Mouse (Mus musculus): Measurements from ENCODE around the gene Lysmd1. TPM values are rescaled to one million over a fixed set of nuclear protein-coding genes. Genes with fewer than 3 reads are reported as not detected.

Gene Lysmd1
- polyA plus RNA-seq, 1 experiment from 2014 or later = 14.0 TPM

- peaks cover 66% of the 10 kb centered on the region for H3K27me3 ChIP-seq (replicated peaks; ENCODE audit: low read depth, poor library complexity, severe bottlenecking)
- H3K27ac ChIP-seq (replicated peaks) = no peak overlapping the region
- peaks cover 55% of the 10 kb centered on the region for H3K36me3 ChIP-seq (replicated peaks)
- 48% methylated on average over 5 of the region's 5 CpGs for WGBS
- H3K4me1 ChIP-seq = peaks cover 44% of the 10 kb centered on the region
- H3K9me3 ChIP-seq = no peaks in the 10 kb centered on the region
- H3K4me3 ChIP-seq = no peak overlapping the region
- DNase-seq (ENCODE audit: low spot score) = no peak
Measured at GRCm38 (mm10) chr3:95164256-95164550, 30.3 kb downstream of the Lysmd1 start.

- Histone ChIP-seq H3K27me3 (replicated peaks; ENCODE audit: low read depth, poor library complexity, severe bottlenecking) (peaks cover 66% of the 10 kb centered on the region), H3K36me3 (replicated peaks) (peaks cover 62% of the 10 kb centered on the region)
Measured at GRCm38 (mm10) chr3:95164840-95165239, 31.0 kb downstream of the Lysmd1 start.

DNA sequence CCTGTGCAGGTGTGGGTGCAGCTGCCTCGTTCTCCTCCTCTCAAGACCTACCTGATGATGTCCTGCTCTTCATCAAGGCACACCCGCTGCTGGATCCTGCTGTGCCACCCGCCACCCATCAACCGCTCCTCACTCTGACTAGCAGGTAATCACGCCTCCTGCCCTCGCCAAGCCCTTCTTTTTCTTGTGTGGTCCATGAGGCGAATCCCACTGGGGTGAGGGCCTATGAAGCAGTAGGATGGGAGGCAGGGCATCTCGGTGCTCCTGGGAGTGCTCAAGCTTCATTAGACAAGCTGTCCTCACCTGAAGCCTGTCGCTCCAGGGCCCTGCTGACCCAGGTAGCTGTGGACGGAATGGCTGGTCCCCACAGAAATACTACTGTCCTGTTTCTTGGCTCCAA lies 36.1 kb downstream of the Lysmd1 start:
- peaks cover 81% of the 10 kb centered on the region for H3K27me3 ChIP-seq (replicated peaks; ENCODE audit: low read depth, poor library complexity, severe bottlenecking)
- DNase-seq (ENCODE audit: low spot score) = no peak
- WGBS = 88% methylated on average over 10 of the region's 10 CpGs
- no peak overlapping the region for H3K27ac ChIP-seq (replicated peaks)
- H3K4me3 ChIP-seq = no peak overlapping the region
- H3K9me3 ChIP-seq = no peaks in the 10 kb centered on the region
- peaks cover 82% of the 10 kb centered on the region for H3K36me3 ChIP-seq (replicated peaks)
- H3K4me1 ChIP-seq = peaks cover 21% of the 10 kb centered on the region

More at GRCm38 (mm10) chr3:95164840-95165239, 31.0 kb downstream of the Lysmd1 start:
- H3K9me3 ChIP-seq = no peaks in the 10 kb centered on the region
- no peak overlapping the region for H3K4me3 ChIP-seq
- H3K4me1 ChIP-seq = peaks cover 39% of the 10 kb centered on the region
- DNase-seq (ENCODE audit: low spot score) = no peak
- H3K27ac ChIP-seq (replicated peaks) = no peak overlapping the region
- 84% methylated on average over 5 of the region's 5 CpGs for WGBS

DNA sequence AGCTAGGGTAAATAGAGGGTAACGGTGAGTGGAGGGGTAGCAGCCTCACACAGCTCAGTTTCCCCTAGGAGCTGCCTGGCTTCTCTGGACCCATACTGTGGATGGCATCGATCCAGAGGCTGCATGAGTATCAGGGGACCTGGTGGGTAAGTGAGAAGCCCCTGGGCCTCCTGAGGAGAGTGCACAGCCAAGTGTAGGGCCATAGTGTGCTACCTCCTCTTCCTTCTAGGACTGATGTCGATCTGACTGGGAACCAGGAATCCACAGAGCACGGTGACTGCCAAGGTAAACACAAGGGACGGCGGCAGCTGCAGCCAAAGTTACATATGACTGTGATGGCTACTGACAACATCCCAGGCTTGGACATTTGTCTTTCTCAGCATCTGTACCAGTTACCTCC lies 37.2 kb downstream of the Lysmd1 start:
- no peak for DNase-seq (ENCODE audit: low spot score)
- Histone ChIP-seq H3K36me3 (replicated peaks) (peaks cover 70% of the 10 kb centered on the region), H3K4me1 (peaks cover 21% of the 10 kb centered on the region), H3K27ac (replicated peaks) (no peak overlapping the region), H3K27me3 (replicated peaks; ENCODE audit: low read depth, poor library complexity, severe bottlenecking) (peaks cover 89% of the 10 kb centered on the region), H3K9me3 (no peaks in the 10 kb centered on the region), H3K4me3 (no peak overlapping the region)
- 82% methylated on average over 6 of the region's 6 CpGs for whole genome bisulfite sequencing

DNA sequence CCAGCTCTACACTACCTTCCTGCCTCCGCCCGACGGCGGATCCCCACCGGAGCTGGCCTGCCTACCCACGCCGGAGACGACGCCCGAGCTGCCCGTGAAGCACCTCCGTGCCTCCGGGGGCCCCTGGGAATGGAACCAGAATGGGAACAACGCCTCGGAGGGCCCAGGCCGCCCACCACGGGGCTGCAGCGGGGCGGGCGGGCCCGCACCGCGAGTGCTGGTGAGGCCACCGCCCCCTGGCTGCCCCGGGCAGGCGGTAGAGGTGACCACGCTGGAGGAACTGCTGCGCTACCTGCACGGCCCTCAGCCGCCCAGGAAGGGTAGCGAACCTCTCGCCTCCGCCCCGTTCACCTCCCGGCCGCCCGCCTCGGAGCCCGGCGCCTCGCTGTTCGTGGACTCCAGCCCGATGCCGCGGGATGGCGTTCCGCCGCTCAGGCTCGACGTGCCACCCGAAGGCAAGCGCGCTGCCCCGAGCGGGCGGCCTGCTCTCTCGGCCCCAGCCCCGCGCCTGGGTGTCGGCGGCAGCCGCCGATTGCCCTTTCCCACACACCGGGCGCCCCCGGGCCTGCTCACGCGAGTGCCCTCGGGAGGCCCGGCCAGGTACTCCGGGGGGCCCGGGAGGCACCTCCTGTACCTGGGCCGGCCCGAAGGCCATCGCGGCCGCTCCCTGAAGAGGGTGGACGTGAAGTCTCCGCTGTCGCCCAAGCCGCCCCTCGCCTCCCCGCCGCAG lies 38.8 kb downstream of the Lysmd1 start:
- 11% methylated on average over 84 of the region's 84 CpGs for WGBS
- H3K9me3 ChIP-seq = no peaks in the 10 kb centered on the region
- peaks cover 55% of the 10 kb centered on the region for H3K36me3 ChIP-seq (replicated peaks)
- H3K27ac ChIP-seq (replicated peaks) = no peak overlapping the region
- peak; percentile 46 for DNase-seq (ENCODE audit: low spot score)
- H3K4me3 ChIP-seq = peak overlapping the region; percentile 51
- peaks cover 79% of the 10 kb centered on the region for H3K27me3 ChIP-seq (replicated peaks; ENCODE audit: low read depth, poor library complexity, severe bottlenecking)
- H3K4me1 ChIP-seq = peaks cover 26% of the 10 kb centered on the region

DNA sequence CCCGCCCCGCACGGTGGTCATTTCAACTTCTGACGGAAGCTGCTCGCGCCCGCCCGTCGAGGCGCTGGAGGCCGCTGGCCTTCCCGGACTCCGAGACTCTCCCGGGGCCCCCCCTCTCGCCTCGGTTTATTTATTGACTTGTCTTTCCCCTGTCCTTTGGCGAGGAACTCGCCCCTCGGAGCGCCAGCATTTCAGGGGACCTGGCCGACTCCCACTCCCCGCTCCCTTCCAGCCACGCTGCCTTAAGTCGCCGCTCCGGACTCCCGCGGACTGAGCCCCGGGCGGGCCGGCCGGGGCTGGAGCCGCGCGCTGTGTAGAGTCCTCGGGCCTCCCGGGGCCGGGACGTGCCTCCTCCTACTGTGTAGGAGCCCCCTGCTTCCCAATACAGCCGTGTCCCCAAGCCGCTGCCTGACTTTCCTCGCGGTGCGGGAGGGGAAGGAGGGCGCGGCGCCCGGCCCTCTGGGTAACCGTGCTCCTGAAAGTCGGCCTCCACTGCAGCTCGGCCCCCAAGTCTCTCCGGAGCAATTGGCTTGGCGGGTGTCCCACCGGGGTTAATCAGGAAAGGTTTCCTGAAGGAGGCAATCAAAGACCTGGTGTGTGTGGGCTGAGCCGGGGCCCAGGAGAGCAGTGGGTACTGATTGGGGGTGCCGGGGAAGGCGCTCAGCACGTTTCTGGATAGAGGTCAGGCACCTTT lies 39.5 kb downstream of the Lysmd1 start:
- peaks cover 47% of the 10 kb centered on the region for H3K36me3 ChIP-seq (replicated peaks)
- 3% methylated on average over 58 of the region's 58 CpGs for WGBS
- H3K4me1 ChIP-seq = peaks cover 26% of the 10 kb centered on the region
- H3K9me3 ChIP-seq = no peaks in the 10 kb centered on the region
- no peak overlapping the region for H3K27ac ChIP-seq (replicated peaks)
- DNase-seq (ENCODE audit: low spot score) = peak; percentile 57
- peak overlapping the region; percentile 51 for H3K4me3 ChIP-seq
- peaks cover 74% of the 10 kb centered on the region for H3K27me3 ChIP-seq (replicated peaks; ENCODE audit: low read depth, poor library complexity, severe bottlenecking)

GRCm38 (mm10) chr3:95174011-95174592 lies 40.2 kb downstream of the Lysmd1 start:
- Histone ChIP-seq H3K27ac (replicated peaks) (no peak overlapping the region), H3K27me3 (replicated peaks; ENCODE audit: low read depth, poor library complexity, severe bottlenecking) (peaks cover 67% of the 10 kb centered on the region), H3K4me3 (peak overlapping the region; percentile 51), H3K9me3 (no peaks in the 10 kb centered on the region), H3K36me3 (replicated peaks) (peaks cover 40% of the 10 kb centered on the region), H3K4me1 (peaks cover 26% of the 10 kb centered on the region)
- 2% methylated on average over 16 of the region's 16 CpGs for WGBS
- DNase-seq (ENCODE audit: low spot score) = peak; percentile 86

- no peak for DNase-seq (ENCODE audit: low spot score)
- Histone ChIP-seq H3K36me3 (replicated peaks) (peaks cover 20% of the 10 kb centered on the region), H3K27ac (replicated peaks) (no peak overlapping the region), H3K4me1 (peaks cover 26% of the 10 kb centered on the region), H3K27me3 (replicated peaks; ENCODE audit: low read depth, poor library complexity, severe bottlenecking) (peaks cover 43% of the 10 kb centered on the region), H3K4me3 (no peak overlapping the region), H3K9me3 (no peaks in the 10 kb centered on the region)
- WGBS = 58% methylated on average over 3 of the region's 3 CpGs
Measured at GRCm38 (mm10) chr3:95176500-95176899, 42.6 kb downstream of the Lysmd1 start.

DNA sequence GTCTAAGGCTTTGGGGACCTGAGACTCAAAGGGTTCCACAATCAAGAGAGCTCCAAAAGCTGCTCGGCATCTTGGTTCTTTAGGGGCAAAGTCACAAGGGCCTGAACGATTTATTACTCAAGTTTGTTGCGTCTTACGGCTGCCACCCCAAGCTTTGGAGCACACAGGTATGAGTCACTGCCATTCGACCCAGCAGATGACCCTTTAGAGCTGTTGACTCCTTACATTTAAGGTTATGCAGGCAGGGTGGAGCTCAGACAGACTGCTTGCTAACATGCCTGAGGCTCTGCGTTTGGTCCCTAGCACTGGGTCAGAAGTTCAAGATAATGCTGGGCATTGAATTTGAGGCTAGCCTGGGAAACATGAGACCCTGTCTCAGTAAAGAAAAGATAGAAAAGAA lies 43.7 kb downstream of the Lysmd1 start:
- H3K9me3 ChIP-seq = no peaks in the 10 kb centered on the region
- peaks cover 32% of the 10 kb centered on the region for H3K27me3 ChIP-seq (replicated peaks; ENCODE audit: low read depth, poor library complexity, severe bottlenecking)
- no peak for DNase-seq (ENCODE audit: low spot score)
- 78% methylated on average over 6 of the region's 6 CpGs for WGBS
- H3K4me3 ChIP-seq = no peak overlapping the region
- peaks cover 21% of the 10 kb centered on the region for H3K4me1 ChIP-seq
- H3K36me3 ChIP-seq (replicated peaks) = peaks cover 10% of the 10 kb centered on the region
- no peak overlapping the region for H3K27ac ChIP-seq (replicated peaks)

DNA sequence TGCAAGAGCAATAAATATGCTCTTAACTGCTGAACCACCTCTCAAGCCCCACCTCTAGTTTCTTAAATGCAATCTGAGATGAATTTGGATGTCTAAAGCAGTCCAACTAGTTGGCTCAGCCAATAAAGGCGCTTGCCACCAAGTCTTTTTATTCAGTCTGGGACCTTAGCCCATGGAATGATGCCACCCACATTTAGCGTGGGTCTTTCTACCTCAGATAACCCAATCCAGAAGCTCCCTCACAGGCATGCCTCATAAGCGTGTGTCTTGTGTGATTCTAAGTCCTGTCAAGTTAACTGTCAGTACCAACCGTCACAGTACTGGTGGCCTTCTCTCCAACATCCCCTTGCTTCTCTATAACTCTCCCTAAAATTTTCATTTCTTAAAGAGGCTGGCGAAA lies 45.1 kb downstream of the Lysmd1 start:
- Histone ChIP-seq H3K27ac (replicated peaks) (no peak overlapping the region), H3K27me3 (replicated peaks; ENCODE audit: low read depth, poor library complexity, severe bottlenecking) (peaks cover 18% of the 10 kb centered on the region), H3K4me3 (no peak overlapping the region), H3K36me3 (replicated peaks) (peaks cover 18% of the 10 kb centered on the region), H3K9me3 (no peaks in the 10 kb centered on the region), H3K4me1 (peaks cover 8% of the 10 kb centered on the region)
- 87% methylated on average over 5 of the region's 5 CpGs for WGBS
- DNase-seq (ENCODE audit: low spot score) = no peak

GRCm38 (mm10) chr3:95179890-95180289 lies 46.0 kb downstream of the Lysmd1 start:
- Histone ChIP-seq H3K27me3 (replicated peaks; ENCODE audit: low read depth, poor library complexity, severe bottlenecking) (peaks cover 9% of the 10 kb centered on the region), H3K4me1 (0 out of 2 replicates have a peak, but pooled peaks cover 5% of the 10 kb centered on the region), H3K27ac (replicated peaks) (no peak overlapping the region), H3K36me3 (replicated peaks) (peaks cover 27% of the 10 kb centered on the region), H3K4me3 (no peak overlapping the region), H3K9me3 (no peaks in the 10 kb centered on the region)
- no peak for DNase-seq (ENCODE audit: low spot score)
- 71% methylated on average over 3 of the region's 3 CpGs for whole genome bisulfite sequencing

- Histone ChIP-seq H3K4me1 (0 out of 2 replicates have a peak, but pooled peaks cover 5% of the 10 kb centered on the region), H3K27me3 (replicated peaks; ENCODE audit: low read depth, poor library complexity, severe bottlenecking) (no peaks in the 10 kb centered on the region), H3K36me3 (replicated peaks) (peaks cover 47% of the 10 kb centered on the region), H3K9me3 (no peaks in the 10 kb centered on the region), H3K4me3 (no peak overlapping the region), H3K27ac (replicated peaks) (no peak overlapping the region)
- DNase-seq (ENCODE audit: low spot score) = no peak
- 66% methylated on average over 1 of the region's 1 CpGs for WGBS
Measured at GRCm38 (mm10) chr3:95181841-95182240, 48.0 kb downstream of the Lysmd1 start.

Measured in embryonic facial prominence, embryonic 10.5 days (tissue).